Mouse (Mus musculus) adrenal gland (tissue): Measurements from ENCODE around the gene G3bp1.

Experiments
- intact Hi-C: fragments of 180-260 bp; cut with DNase I; formaldehyde crosslinking; loops from one replicate; pipeline ENCODE4 v1.15.1; 2025
- long read RNA-seq, 2 experiments: library from polyadenylated mRNA; unstranded; transcript quantifications; one replicate each; pipeline ENCODE4 v2.0.0; 2020; ENCODE audit warnings: borderline replicate concordance in 1 of 2; ENCODE audit not compliant: insufficient replicate concordance in 1 of 2

G3bp1 gene
- long read RNA-seq, experiment 1, full-length matches to known transcripts = 336 of 380 reads
- long read RNA-seq, experiment 1, partial matches to known transcripts = 20 of 380 reads
- long read RNA-seq, experiment 1, other reads (novel, unspliced or antisense) = 24 of 380 reads
- long read RNA-seq, experiment 2, full-length matches to known transcripts = 429 of 470 reads
- long read RNA-seq, experiment 2, partial matches to known transcripts = 18 of 470 reads
- long read RNA-seq, experiment 2, other reads (novel, unspliced or antisense) = 23 of 470 reads

- intact Hi-C loops = no loop called here
These were observed at the start of gene G3bp1 for GRCm38 (mm10) chr11:55469048-55469843. G3bp1 (plus strand) TSS chr11:55469685.

DNA sequence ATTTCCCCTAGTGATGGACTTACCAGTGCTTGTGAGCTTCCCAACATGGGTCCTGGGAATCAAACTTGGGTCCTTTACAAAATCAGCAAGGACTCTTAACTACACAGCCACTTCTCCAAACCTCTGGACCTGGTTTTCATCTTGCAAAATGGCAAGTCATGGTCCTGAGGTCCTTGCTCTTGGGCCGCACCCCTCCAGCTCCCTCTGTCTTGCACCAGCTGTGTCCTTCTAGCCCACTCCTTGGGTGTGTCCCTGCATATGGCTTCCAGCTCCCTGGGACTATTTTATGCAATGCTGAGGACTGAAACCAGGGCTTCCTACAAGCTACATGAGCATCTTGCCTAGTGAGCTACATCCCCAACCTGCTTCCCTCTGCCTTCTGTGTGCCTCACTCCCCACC, 46.5 kb upstream of the G3bp1 start, which contains the start of gene Sparc:
TSS of gene Sparc (minus strand) at position 206 of the 400 bp plus-strand sequence.
- intact Hi-C loops = no loop called here

DNA sequence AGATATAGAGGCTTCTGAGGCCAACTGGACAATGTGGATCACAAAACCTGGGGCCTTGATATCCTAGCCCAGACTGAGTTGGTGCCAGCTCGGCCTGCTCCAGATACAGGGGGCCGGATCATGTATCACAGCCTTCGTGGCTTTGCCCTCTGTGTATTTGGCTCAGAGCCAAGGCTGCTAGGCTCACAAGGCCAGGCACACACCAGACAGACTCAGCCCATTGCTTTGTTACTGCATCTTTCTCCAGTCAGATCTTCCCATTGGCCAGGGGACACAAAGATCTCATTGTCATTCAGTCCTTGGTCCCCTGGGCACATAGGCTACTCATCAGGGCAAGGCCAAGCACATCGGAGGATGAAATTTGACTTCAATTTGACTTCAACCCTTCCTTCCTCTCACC, 45.7 kb upstream of the G3bp1 start:
- intact Hi-C loops = no loop called here

GRCm38 (mm10) chr11:55424746-55425360, 44.6 kb upstream of the G3bp1 start:
- intact Hi-C loops = no loop called here

DNA sequence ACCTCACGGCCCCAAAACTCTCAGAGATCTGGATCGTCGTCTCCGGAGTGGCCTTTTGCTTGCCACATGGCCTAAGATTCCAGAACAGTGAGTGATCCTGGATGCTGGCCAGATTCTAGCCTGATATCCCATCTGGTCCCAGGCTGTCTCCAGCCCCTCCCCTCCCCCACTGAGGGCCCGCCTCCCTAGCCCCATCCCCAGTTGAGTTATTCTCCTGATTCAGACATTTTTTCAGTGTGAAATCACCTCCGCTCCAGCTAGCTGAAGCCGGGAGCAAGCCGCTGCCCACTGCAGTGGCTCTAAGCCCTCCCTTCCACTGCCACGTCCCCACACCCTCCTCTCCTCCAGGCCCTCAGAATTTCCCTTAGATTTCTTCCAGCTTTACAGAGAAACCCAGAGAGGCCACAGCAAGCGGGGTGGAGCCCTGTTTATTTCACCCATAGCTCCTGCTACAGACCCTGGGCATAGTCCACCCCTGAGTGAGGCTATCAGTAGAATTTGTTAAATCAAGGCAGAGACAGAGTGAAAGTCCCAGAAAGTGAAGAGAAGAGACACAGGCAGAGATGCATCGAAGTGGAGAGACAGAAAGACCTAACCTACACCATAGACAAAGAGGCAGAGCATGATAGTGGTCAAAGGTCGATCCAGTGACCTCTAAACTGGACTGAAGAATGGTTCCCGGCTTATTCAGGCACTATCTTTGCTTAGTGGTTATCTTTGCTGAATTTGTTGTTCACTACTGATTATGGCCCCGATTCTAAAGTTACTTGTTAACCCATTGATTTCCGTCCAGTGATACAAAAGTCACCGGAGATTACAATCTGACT, 41.1 kb upstream of the G3bp1 start:
- intact Hi-C loops = no loop called here

DNA sequence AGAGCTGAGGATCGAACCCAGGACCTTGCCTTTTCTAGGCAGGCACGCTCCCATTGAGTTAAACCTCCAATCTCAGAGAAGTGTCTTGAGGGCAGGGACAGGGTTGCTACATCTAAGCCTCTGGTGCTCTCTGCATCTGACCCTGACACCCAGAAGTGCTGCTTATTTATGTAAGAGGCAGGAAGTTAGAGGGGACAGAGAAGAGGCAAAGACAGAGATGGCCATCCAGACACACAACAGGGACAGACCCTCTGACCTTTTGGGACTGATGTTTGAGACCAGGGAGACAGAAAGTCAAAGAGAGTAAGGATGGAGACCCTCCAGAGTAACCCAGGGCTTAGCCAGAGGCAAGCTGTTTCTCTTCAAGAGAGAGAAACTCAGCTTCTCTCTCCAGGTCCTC, 39.5 kb upstream of the G3bp1 start:
- intact Hi-C loops = no loop called here

DNA sequence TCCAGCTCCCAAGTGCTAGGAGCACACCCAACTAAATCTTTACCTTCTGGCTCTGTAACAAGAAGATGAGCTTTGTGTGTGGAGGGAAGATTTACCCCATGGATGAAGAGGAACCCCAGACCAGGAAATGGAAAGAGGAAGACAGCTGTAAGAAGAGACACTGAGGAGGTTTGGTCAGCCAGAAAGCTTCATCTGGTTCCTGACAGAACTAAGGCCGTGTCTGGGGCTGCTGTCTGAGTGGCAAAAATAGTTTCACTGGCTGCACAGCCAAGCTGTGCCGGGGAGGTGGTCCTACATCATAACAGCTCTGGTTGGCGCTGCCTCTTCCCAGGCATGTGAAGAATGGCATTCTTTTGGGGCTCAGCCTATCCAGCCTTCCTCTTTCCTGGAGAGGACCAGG, 36.5 kb upstream of the G3bp1 start:
- intact Hi-C loops = no loop called here

GRCm38 (mm10) chr11:55436089-55436488, 33.4 kb upstream of the G3bp1 start:
- intact Hi-C loops = no loop called here

- intact Hi-C loops = no loop called here
These were observed 31.5 kb upstream of the G3bp1 start for GRCm38 (mm10) chr11:55438031-55438430.

GRCm38 (mm10) chr11:55439718-55440117, 29.8 kb upstream of the G3bp1 start:
- intact Hi-C loops = loop anchor here (5.0 kb wide), 1 partner anchor 237 kb away; the partner anchor contains the start of gene Slc36a1

- intact Hi-C loops = loop anchor here (1.0 to 5.0 kb wide), 2 partner anchors 55 to 242 kb away; partner anchors contain the start of gene Slc36a1
These were observed 24.7 kb upstream of the G3bp1 start for GRCm38 (mm10) chr11:55444772-55445171.

DNA sequence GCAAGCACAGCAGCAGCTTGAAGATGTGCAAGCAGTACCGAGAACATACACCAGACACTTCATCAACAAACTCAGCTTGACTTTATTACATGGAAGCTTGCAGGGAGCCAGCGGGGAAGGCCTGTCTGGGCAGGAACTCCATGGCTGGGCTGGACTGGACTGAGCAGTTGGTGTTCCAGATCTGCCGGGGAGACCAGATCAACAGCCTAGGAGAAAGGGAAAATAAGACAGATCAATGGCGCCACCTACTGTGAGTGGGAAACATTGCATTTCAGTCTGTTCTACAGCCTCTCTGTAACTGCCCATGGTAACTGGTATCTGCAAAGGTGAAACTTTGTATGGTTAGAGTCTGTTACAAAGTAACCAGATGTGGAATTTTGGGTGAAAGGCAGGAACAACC, 22.9 kb upstream of the G3bp1 start:
- intact Hi-C loops = no loop called here

DNA sequence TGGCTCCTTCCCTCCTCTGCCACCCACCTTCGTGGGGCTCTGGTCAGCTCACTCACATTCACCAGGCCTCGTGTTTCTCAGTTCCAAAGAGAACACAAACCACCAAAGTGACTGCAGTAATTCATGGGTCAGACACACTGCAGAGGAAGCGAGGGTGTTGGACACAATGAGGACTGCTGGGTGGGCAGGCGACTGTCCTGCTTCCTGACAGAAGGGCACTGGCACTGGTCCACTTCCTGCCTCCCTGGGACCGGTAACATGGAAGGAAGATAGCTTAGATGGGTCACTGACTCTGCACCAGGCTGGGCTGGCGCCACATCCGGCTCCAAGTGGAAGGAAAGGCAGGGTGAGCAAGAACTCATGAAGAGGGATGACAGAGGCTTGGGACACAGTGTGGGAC, 20.0 kb upstream of the G3bp1 start:
- intact Hi-C loops = no loop called here

DNA sequence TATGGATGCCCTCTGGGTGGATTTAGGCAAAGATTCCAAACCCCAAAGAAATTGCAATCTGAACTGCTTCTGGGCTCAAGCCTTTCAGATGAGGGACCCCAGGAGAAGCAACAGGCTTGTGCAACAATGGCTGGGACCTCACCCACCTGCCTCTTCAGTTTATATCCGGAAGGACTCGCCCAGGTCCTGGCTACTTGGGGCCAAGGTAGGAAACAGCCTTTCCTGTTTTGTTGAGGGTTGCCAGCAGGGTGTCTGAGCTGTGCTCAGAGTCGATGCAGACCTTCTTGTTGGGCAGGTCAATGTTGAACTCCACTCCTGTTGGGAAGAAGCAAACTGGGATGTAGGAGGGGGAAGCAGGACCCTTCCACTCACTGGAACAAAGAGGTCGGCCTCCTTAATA, 19.2 kb upstream of the G3bp1 start:
- intact Hi-C loops = no loop called here

GRCm38 (mm10) chr11:55453640-55454039, 15.8 kb upstream of the G3bp1 start:
- intact Hi-C loops = no loop called here

- intact Hi-C loops = no loop called here
These were observed 14.3 kb upstream of the G3bp1 start for GRCm38 (mm10) chr11:55455166-55455565.

DNA sequence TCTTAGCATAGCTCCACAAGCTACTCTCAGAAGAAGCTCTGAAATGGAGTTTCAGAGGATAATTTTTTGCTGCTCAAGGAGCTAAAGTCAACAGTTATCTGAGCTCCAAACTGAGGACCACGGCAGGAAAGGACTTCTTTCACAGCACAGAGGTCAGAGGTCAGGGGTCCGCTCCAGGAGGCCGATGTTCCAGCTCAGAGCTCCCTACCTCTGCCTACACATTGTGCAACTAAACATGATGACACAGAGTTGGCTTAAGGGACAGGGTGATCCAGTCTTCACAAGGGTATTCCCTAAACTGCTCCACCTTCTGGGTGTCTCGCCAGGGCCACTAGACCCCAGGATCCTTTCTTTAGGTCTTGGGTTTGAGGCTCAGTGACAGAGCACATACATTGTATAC, 11.0 kb upstream of the G3bp1 start:
- intact Hi-C loops = no loop called here

DNA sequence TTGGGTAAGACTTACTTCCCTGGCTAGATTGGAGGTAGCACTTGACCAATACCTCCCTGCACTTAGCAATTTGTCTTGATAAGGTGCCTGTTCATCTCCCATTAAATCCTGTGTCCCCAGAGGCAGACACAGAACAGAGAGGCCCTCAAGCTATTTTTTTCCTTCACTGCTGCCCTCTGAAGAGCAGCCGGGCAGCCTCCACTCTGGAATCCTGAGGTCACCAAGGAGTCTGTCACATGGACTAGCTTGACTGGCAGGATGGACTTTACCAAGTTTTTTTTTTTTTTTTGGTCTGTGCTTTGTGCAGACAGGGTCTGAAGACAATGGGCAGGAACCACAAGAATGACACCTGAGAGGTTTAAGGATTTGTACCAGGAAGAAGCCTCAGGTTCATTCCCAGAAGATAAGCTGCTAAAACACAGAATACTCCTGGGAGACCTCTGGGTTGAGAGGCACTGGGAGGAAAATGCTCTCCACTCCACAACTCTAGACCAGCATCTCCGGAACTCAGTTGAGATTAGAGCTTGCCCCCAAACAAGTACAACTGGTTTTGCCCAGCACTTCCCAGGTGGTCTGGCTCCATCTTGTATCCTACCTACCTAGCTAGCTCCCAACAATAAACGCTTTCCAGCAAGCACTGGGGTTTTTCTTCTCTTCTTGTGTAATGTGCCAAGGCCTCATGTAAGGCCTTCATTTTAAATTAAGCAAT, 9.5 kb upstream of the G3bp1 start:
- intact Hi-C loops = no loop called here

- intact Hi-C loops = no loop called here
These were observed 8.9 kb upstream of the G3bp1 start for GRCm38 (mm10) chr11:55460559-55461018.

DNA sequence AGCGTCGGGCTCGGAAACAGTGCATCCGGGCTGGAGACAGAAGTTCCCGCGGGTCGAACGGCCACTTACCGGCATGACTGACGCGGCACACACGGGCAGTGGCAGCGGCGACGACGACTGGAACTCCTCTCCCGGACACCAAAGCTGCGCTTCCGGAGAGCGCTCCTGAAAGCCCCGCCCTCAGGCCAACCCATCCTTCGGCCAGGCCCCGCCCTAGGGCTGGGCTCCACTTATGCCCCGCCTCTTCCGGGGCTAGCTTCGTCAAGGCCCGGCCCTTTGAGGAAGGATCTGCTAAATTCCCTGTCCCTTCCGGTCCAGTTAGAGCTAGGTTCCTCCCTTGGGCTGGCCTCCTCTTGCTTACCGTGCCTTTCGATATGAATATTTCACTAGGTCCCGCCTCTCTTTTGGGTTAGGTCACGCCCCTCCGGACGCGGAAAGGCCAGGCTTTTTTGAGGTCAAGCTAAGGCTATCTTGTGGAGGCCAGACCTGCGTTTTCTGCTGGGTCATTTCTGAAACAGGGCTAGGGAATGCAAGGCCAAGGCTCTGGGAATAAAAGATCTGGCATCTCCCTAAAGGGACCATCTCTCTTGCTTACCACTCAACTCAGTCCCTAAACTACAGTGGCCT, 8.4 kb upstream of the G3bp1 start, which contains the start of gene Atox1:
TSS of gene Atox1 (minus strand) at position 221 of the 627 bp plus-strand sequence.
- intact Hi-C loops = no loop called here
